Mouse (Mus musculus) left cerebral cortex, adult 11 months (tissue): ENCODE measurements around the gene Stk11ip.

Experiments used
- DNase-seq: peaks from one replicate; pipeline ENCODE4 v3.0.0; 2022; ENCODE audit warnings: low spot score

Gene Stk11ip

DNA sequence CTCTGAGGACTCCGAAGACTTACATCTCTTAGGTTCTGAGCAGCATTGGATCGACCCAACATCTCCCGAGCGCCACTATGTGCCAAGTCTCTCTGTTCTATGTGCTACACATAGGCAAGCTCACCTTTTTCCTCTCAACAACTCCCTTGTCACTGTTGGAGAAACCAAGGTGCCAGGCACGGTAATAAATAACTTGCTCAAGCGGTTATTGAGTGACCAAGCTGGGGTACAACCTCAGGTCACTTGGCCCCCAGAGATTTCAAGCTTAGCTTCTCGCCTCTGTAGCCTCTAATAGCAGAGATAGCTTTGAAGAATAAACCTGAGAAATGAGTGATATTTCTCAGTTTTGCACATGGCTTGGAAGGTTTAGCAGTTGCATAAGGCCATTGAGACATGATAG lies 20.2 kb downstream of the Stk11ip start:
- DNase-seq, result no peak

DNA sequence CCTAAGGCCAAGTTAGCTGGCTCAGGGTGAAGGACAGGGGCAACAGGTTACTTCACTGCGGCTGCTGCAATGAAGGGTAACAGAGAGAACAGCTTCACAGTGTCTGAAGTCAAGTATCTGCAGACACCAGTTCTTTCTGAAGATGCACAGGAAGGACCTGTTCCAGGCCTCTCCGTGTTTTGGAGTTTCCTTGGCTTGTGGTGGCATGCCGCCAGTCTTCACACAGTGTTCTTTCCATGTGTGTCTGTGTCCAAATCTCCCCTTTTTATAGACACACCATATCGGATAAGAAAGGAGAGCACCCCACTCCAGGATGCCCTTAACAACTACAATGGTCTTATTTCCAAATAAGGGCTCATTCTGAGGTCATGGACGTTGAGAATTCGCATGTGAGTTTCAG lies 23.0 kb downstream of the Stk11ip start:
- no peak for DNase-seq

DNA sequence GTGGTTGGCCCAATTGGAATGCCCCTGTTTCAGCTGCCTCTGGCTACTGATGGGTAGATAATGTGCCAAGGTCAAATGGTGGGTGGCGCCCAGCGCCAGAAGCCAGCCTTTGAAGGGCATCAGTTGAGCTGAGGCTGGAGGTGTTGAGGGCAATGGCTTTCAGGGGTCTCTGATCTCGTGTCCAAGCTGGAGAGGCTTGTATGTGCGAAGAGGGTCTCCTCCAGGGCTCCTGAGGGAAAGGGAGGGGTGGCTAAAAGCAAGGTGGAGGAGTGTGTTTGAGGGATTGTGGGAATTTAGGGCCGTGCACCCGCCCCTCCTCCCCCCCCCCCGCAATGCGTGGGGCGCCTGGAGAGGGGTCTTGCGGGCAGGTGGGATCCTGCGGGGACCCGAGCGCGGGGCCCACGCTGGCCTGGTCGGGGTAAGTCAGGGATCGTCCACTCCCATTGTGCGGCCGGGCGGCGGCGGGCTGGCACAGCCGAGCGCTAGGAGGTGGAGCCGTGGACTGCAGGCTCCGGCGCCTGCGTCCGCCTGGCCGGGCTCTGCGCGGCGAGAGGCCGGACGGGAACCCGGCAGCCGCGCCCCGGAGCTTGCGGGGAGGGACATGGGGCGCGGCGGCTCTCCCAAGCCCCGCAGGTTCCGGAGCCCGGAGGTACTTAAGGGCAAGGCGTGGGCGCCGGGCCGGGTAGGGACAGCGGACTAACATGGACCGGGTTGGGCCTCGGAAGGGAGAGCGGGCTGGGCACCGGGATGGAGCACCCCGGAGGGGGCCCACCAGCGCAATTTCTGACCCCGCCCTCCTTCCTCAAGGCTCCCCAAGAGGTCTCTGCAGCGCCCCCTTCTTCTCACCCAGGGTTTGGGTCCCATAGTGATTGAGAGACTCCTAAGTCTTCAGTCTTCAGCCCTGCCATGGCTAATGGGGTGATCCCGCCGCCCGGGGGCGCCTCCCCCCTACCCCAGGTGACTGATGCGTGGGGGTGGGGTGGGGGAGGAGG lies 24.9 kb downstream of the Stk11ip start, which contains the start of gene Slc4a3:
Gene Slc4a3, plus strand, starts transcription at position 302 of the 992 bp plus-strand sequence.
- DNase-seq, result no peak

DNA sequence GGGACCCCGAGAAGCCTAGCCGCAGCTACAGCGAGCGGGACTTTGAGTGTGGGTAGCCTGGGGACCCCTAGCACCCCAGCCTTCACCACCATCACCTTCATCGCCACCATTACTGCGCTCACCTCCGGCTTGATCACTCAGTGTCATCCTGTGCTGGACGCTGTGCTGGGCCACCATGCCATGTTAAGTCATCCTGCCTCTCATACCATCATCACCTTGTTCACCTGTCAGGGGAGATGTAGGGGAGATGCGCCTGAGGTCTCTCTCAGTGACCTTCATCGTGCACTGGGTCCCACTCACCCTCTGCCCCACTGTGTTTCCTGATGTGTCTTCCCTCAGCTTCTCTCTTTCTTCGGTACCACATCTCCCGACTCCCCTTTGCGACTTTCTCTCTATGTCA lies 26.0 kb downstream of the Stk11ip start:
- DNase-seq, result no peak

DNA sequence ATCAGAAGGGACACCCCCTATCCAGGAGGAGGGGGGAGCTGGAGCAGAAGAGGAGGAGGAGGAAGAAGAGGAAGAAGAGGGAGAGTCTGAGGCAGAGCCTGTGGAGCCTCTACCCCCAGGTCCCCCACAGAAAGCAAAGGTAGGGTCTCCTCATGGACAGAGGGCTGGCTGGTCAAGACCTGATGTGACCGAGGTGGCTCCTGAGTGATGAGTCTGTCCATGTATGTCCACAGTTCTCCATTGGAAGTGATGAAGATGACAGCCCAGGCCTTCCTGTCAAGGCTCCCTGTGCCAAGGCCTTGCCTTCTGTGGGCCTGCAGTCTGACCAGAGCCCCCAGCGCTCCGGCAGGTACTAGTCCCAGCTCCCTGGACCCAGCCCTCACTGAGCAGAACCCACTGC lies 26.8 kb downstream of the Stk11ip start:
- no peak for DNase-seq

DNA sequence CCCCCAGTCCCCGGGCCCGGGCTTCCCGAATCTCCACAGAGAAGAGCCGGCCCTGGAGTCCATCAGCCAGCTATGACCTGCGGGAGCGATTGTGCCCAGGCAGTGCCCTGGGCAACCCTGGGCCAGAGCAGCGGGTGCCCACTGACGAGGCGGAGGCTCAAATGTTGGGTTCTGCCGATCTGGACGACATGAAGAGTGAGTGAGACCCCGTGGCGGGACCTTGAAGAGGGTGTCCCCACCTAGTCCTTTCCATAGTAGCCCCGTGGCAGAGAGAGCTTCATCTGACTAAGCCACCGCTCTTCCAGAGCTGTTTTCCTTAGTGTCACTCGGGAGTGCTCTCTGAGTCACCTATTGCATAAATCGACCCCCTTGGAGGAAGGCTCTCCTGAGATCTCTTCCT lies 27.5 kb downstream of the Stk11ip start:
- no peak for DNase-seq

DNA sequence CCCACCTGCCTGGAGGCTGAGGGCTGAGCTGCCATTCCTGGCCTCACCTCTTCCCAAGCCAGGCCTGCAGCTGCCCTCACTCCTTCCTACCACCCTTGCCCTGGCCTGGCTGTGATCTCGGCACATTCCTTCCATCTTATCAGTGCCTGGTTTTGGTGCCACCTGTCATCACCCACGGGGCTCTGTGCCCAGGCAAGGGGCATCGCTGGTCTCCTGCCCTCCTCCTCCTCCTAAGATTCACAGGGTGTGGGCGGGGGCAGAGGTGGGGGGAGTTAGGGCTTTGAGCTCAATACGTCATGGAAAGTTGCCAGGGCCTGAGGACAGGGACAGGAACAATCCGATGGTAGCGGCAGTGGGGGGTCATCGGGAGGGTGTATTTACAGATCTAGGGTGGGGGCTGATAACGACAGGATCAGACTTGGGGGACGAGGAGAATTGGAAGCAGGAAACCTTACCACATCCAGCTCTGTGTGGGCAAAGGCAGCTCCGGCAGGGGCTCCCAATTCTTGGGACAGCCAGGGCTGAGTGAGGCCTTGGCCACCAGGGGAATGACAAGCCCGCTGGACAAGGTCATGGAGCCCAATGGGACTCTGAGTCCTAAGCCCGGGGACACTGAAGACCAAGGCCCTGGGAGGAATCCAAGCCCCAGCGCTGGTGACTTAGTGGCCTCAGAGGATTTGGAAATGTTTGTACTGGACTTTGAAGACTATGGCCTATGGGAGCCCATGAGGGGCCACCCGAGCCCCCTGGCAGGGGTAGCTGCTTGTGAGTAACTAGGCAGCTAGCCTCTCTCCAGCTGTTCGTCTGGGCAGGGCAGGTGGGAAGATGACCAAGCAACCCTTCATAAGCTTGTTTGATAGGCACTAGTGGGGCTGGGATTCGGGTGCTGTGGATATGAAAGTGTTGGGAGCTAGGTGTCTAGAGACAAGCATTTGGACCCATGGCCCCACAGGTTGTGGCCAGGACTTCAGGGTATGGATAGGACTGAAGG lies 28.3 kb downstream of the Stk11ip start:
- DNase-seq, result no peak

DNA sequence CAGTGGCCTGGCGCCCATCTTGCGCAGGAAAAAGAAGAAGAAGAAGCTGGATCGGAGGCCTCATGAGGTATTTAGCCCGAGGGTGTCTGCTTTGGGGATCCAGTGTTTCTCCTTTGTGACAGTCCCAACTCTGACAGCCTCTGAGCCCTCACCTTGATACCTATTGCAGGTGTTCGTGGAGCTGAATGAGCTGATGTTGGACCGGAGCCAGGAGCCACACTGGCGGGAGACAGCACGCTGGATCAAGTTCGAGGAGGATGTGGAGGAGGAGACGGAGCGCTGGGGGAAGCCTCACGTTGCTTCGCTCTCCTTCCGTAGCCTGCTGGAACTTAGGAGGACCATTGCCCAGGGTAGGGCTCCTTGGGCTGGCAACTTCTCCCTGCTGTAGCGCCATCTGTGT lies 29.3 kb downstream of the Stk11ip start:
- DNase-seq, result no peak

DNA sequence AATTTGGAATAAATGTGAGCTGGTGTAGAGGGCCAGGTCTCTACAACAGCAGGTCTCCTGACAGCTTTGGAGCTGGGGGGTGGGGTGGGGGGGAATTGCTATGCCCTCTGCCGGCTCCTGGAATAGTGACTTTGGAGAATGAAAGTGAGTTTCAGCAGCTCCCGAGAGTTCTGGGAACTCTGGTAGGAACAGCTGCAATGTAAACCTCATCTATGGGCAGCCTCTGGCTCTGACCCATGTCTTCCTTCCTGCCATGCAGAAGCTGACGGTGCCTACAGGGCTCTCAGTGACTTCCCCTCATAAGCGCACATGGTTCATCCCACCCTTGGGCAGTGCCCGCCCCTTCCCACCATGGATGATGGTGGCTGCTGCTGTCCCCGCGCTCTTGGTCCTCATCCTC lies 34.4 kb downstream of the Stk11ip start:
- no peak for DNase-seq

DNA sequence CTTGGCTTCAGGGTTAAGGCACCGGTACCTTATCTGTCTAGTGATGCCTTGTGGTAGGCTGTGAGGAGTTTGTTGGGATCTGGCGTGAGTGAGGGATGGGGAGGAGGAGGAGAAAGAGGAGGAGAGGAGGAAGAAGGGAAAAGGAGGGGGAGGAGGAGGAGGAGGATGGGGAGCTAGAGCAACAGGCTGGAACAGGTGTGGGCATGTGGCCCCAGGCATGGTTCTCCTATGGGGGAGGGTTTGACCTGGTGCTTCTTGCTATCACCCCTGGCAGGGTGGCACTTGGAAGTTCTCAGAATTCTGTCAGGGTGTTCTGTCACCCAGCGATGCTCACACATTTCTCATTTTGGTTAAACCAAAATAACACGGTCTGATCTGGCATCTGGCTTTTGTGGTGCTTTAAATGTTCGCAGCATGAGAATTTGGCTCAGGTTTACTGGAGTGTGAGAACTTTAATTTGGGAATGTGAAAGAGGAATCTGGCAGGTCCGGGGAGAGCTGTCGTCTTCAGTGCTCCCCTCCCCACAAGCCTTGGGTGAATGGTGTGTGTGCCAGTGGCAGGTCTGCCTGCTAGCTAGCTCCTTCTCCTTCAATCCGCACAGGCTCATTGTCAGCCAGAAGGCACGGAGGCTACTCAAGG lies 34.9 kb downstream of the Stk11ip start:
- DNase-seq, result no peak

DNA sequence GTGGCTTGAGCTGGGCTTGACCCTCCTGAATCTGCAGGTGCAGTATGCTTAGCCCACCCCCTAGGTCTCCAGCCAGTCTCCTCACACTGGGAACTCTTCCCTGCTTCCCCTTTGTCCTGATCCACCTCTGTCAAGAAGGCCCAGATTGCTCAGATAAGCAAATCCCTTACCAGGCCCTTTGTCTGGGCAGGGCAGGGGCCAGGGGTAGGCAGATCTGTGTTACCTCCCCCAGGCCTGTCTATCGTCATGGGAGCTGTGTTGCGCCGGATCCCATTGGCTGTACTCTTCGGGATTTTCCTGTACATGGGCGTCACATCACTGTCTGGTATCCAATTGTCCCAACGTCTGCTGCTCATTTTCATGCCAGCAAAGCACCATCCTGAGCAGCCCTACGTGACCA lies 35.7 kb downstream of the Stk11ip start:
- DNase-seq, result no peak

DNA sequence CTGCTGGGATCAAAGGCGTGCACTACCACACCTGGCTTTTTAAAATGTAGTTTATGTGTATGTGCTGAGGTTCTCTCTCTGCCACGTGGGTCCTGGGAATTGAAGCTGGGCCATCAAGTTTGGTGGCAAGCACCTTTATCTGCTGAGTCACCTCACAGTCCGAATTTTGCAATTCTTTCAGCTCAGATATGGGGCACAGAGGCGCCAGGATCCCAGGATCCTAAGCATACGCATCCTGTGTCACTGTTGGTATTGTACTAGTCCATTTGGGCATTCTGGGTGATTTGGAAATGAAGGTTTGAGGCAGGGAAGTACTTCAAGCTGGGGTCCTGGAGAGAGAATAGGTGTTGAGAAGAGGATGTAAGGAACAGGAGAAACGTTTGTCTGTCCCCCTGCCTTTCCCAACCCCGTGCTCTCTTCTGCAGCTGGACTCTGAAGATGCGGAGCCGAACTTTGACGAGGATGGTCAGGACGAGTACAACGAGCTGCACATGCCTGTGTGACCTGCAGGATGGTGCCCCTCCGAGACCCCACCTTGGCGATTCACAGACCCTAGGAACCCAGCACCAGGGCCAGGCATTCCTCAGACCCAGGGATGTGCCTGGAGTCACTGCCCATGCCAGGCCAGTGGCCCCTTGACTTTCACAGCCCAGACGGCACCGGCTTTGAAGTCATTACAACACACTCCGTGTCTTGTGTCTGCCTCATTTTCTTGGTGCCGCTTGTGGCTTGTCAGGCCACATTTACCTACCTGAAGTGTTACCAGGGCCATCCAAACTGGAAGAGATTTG lies 37.3 kb downstream of the Stk11ip start:
- DNase-seq, result no peak

DNA sequence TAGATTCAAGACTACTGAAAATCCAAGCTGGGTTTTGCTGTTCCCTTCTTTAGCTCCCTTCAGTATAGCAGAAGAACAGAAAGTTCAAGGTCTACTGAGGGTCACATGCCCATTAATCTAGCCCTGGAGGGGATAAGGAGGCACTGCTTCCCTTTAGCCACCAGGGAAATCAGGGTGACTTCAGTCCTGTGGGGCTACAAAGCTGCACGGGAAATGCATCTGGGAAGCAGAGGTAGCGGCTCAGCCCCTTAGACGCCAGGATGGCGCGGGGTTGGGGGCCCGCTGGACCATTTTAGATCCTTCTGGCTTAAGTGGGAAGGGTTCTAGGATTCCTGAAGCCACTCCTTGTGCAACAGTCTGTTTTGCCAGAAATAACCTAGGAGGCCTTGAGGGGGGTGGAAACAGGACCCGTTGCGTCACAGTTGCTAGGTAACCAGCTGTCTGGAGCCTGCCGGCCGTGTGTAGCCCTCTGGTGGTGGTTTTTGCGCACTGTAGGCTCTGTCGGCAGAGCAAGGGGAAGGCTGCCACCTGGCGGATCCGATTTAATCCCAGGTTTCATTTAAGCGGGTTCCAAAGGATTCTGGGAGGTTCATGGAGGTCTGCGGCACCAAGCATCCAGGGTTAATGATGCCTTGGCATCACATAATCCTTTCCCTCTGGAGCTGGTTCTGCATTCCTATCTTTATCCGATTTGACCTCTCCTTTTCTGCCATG lies 38.0 kb downstream of the Stk11ip start:
- peak; percentile 95 for DNase-seq

DNA sequence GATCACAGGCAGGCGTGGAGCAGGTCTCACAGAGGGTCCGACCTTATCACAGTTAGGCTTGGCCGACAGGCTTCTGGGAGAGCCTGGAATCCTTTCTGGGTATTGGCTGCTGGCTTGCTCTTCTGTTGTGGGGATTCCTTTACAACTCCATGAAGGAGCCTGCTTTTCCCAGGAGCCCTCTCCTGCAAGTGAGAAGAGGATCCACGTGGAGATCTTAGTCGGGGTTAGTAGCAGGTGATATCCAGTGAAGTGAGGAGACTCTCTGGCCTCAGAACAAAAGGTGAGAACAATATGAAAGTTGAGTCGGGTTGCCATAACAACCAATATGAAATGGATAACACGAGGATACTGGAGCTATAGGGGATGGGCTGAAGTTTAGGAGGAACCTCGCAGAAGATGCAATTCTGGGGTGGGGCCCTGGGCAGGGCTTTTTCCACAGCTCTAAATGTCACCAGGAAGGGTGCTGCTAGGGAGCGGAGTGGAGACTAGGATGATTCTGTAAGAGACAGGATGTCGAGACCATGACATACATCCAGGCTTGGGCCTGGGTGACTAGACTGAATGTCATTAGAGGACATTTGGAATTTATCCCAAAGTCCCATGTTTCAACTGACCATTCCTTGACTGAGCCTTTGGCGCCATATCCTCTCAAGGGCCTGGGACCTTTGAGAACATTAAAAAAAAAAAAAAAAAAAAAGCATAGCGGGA lies 39.0 kb downstream of the Stk11ip start:
- no peak for DNase-seq

DNA sequence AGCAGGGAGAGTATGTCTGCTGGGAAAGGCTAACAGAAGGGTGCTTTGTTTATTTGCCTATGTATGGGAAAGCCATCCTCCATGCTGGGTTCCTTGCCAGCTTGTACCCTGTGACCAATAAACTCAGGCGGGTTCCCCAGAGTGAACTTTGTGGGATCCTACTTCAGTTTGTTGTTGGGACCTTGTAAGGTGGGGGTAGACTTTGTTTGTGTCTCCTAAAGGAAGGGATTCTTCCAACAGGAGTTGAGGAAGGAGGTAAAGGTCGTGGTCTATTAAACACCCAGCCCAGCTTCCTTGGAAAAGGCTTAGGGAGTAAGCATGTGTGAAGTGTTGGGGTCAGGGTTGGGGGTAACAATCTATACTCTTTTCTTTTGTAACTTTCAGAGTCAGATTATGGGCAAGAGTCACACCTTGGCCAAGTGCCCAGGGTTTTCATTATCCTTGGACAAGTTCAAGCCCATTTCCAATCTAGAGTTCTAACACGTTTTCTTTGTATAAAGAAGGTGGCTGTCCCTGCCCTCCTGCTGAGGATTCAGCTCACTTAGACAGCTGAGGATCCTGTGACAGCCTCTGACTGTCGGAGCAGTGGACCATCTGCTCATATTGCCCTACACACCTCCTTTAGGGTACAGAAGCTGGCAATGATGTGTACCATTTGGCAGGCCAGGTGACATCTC lies 40.0 kb downstream of the Stk11ip start:
- no peak for DNase-seq

DNA sequence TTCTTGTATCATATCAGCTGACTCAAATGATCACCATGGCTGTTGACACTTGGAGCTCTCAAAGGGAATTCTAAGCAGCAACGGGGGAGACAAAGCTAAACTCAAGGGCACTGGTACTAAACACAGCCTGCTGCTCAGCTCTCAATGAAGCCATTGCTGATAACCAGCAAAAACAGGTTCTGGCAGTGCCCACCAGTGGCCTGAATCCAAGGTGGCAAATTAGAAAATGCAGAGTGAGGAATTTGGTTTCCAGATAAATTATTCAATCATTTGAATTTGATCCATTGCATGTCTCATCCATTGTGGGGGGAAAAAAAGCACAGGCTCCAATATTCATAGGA lies 40.5 kb downstream of the Stk11ip start:
- no peak for DNase-seq

DNA sequence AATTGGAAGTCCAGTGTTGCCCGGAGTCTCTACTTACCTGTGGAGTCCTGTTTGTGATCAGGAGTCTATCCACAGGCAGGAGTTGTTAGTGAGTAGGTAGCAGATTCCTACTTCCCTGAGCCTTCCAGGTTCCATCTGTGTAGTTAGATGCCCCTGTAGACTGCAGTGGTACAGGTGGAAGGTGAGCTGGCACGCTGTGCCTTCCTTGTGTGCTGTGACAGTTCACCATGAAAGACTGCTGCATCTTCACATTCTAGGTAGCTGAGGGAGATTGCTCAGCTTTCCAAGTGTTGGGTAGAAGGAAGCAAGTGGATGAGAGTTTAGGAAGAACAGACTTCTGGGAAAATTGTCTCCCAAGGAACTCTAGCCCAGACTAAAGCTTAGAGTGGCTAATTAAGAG lies 42.8 kb downstream of the Stk11ip start:
- no peak for DNase-seq

DNA sequence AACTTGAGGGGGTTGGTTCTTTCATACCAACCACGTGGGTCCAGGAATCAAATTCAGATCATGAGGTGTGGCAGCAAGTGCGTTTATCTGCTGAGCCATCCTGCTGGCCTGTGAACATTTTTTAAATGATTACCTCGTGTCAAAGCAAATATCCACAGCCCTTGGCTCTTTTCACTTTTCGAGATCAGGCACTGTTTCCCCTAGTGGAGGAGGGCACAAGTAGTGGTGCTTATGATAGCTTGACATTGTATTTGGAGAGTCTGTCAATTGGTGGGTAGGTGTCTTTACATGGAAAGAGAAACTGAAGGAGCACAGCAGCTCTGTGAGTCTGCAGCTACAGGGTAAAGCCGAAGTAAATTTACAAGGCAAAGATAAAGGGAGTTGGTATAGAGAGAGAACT lies 43.6 kb downstream of the Stk11ip start:
- DNase-seq, result no peak

DNA sequence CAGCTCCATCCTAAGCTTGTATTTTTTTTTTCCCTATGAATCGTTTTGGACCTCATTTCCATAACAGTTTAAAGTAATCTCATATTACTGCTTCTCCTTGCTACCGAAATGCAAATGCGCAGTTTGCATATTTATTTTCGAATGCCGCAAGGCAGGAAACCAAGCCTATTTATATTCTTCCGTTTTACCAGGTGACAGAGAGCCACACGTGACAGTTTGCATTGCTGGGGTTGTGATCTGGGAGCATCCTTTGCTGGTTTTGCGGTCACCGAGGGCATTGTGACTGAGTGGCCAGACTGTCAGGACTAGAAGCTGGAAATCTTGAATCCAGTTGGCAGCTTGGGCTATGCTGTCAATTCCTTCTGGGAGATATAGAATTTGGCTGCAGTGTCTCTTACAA lies 44.3 kb downstream of the Stk11ip start:
- no peak for DNase-seq

DNA sequence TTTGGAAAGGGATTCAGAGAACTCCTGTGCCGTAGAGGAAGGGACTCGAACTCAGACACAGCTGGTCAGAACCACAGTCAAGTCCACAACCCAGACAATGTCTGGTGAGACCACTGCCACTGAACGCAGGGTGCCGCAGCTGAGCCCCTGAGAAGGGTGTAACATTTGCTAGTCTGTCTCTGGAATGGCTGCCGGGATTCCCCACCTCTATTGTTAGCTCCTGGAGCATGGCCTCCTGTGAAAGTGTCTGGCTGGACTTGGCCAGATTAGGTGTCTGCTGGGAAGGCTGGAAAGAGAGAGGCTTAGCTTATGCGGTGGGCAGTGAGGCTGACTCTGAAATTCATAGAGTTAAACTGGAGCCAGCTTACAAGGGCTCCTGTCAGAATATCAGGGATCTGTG lies 49.1 kb downstream of the Stk11ip start:
- DNase-seq, result no peak
